Mouse (Mus musculus): Measurements from ENCODE around the gene Zmynd12.

DNA sequence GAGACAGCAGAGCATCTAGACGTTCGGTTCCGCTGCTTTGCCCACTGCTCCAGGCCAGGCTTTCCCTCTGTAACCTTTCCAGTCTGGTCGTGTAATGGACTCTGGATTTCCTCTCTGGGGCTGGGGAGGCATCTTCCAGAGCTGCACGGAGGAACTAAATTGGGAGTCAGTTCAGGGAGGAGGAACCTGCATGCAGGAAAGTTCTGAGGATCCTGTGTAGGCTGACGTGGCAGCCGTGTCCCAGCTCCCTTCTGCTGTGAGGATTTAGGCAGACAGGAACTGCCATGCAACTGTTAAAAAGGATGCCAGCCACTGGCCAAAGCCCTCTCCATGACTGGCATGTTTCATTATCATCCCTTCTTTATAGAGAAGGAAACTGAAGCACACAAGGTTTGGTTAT, 27.8 kb downstream of the Zmynd12 start:
- TF ChIP-seq CTCF (IDR thresholded peaks at IDR 0.05; ENCODE audit: extremely low read depth, insufficient read length, insufficient replicate concordance, low read depth, low read length) (no peak), POLR2A (IDR thresholded peaks at IDR 0.05; ENCODE audit: low read depth, low read length) (no peak)
